Mouse (Mus musculus) bone marrow, adult 2 months (tissue): ENCODE results near the gene Dennd6a. TPM values are rescaled to one million over a fixed set of nuclear protein-coding genes. Genes with fewer than 3 reads are reported as not detected.
"Not testable (repeated sequence)": the region's sequence is repeated elsewhere in the genome, so short reads cannot be mapped to it uniquely, and the experiment has no call there.

Source experiments
- H3K27ac ChIP-seq: fragments of 200-500 bp; 2 replicates; pipeline ENCODE4 v1.5.1; 2012; ENCODE audit warnings: low read depth, mild to moderate bottlenecking, control low read depth, inconsistent platforms, low read length; ENCODE audit not compliant: control insufficient read depth, poor library complexity, insufficient read depth
- H3K4me1 ChIP-seq: fragments of 200-500 bp; 2 replicates; pipeline ENCODE4 v1.6.1; 2011; ENCODE audit warnings: low read length; ENCODE audit not compliant: control insufficient read depth, insufficient read depth
- H3K4me3 ChIP-seq: fragments of 200-500 bp; replicated peaks from 2 replicates; pipeline ENCODE3; 2011; ENCODE audit warnings: mild to moderate bottlenecking, low read depth, low read length, control low read depth; ENCODE audit not compliant: control insufficient read depth
- CTCF ChIP-seq: fragments of 200-500 bp; IDR thresholded peaks from 2 replicates; pipeline ENCODE4 v1.5.1; 2011; ENCODE audit warnings: low read length, control low read depth; ENCODE audit not compliant: control insufficient read depth, insufficient read depth
- POLR2A ChIP-seq: fragments of 200-500 bp; IDR thresholded peaks from 2 replicates; pipeline ENCODE4 v1.6.1; 2011; ENCODE audit warnings: low read depth, mild to moderate bottlenecking, control low read depth, low read length, borderline replicate concordance; ENCODE audit not compliant: control insufficient read depth
- WGBS: fragments of 180-500 bp; shearing (Covaris S2); methylation state at CpG from one replicate; pipeline ENCODE4 v1.1.7; 2018; 5-methylcytosine and 5-hydroxymethylcytosine counted together
- polyA plus RNA-seq: library from polyadenylated mRNA; stranded (reverse); fragments of >200 nt; gene quantifications from 2 replicates; pipeline ENCODE4 v1.2.4, GENCODE M21; 2011; ENCODE audit warnings: low replicate concordance; ENCODE audit not compliant: missing spikeins, insufficient read depth, insufficient read length

Dennd6a gene
- polyA plus RNA-seq, 1 experiment: 7.6 TPM

GRCm38 (mm10) chr14:26662488-26662887 lies 88.8 kb downstream of the Dennd6a start:
- H3K4me1 ChIP-seq: no peaks in the 10 kb centered on the region; the same call in 1 of the 2 replicates
- 63% methylated on average over 2 of the region's 2 CpGs for WGBS
- no peak overlapping the region for H3K27ac ChIP-seq
- H3K4me3 ChIP-seq: no peak overlapping the region
- TF ChIP-seq POLR2A (no peak), CTCF (no peak)

GRCm38 (mm10) chr14:26663851-26664250 lies 90.2 kb downstream of the Dennd6a start:
- Histone ChIP-seq H3K27ac (no peak overlapping the region), H3K4me3 (no peak overlapping the region), H3K4me1 (no peaks in the 10 kb centered on the region; the same call in 1 of the 2 replicates)
- TF ChIP-seq CTCF (no peak), POLR2A (no peak)
- WGBS: 87% methylated on average over 2 of the region's 2 CpGs

GRCm38 (mm10) chr14:26667991-26668370 lies 94.3 kb downstream of the Dennd6a start:
- WGBS: 19% methylated on average over 6 of the region's 6 CpGs
- H3K27ac ChIP-seq: no peak overlapping the region; the same call in 1 of the 2 replicates
- peak overlapping the region; percentile 99 for H3K4me3 ChIP-seq
- TF ChIP-seq POLR2A (0 out of 2 replicates have a peak, but pooled peaks have one; percentile 10), CTCF (no peak)
- H3K4me1 ChIP-seq: no peaks in the 10 kb centered on the region; the same call in 1 of the 2 replicates

- peak overlapping the region; percentile 99 for H3K4me3 ChIP-seq
- H3K27ac ChIP-seq: peak overlapping the region; percentile 93
- TF ChIP-seq POLR2A (0 out of 2 replicates have a peak, but pooled peaks have one; percentile 4), CTCF (no peak)
- no peaks in the 10 kb centered on the region; the same call in 1 of the 2 replicates for H3K4me1 ChIP-seq
- under 1% methylated on average over 73 of the region's 73 CpGs for WGBS
Observed at GRCm38 (mm10) chr14:26668371-26669291, 95.0 kb downstream of the Dennd6a start.

- no peak for TF ChIP-seq CTCF
- TF ChIP-seq POLR2A: peak; percentile 73; the same call in 1 of the 2 replicates
- Histone ChIP-seq H3K4me3 (peak within 1 kb of the TSS; percentile 99), H3K27ac (peak within 1 kb of the TSS; percentile 93), H3K4me1 (no peaks in the 10 kb centered on the region; the same call in 1 of the 2 replicates)
- under 1% methylated on average over 70 of the region's 70 CpGs for WGBS
Observed at GRCm38 (mm10) chr14:26669292-26670073, 95.8 kb downstream of the Dennd6a start, which contains the start of gene Pde12. Gene Pde12 (minus strand): TSS chr14:26669883.

GRCm38 (mm10) chr14:26670964-26671363 lies 97.3 kb downstream of the Dennd6a start:
- no peak for TF ChIP-seq CTCF
- no peak for TF ChIP-seq POLR2A
- H3K4me3 ChIP-seq: no peak overlapping the region
- peaks cover 2% of the 10 kb centered on the region for H3K4me1 ChIP-seq
- H3K27ac ChIP-seq: no peak overlapping the region

GRCm38 (mm10) chr14:26671870-26672615 lies 98.4 kb downstream of the Dennd6a start:
- H3K27ac ChIP-seq, H3K4me1 ChIP-seq, H3K4me3 ChIP-seq: not testable (repeated sequence)
- WGBS: 28% methylated on average over 17 of the region's 17 CpGs

GRCm38 (mm10) chr14:26674476-26675169 lies 101.0 kb downstream of the Dennd6a start:
- not testable (repeated sequence) for H3K27ac ChIP-seq, H3K4me3 ChIP-seq, H3K4me1 ChIP-seq
- WGBS: 74% methylated on average over 2 of the region's 2 CpGs
